ENCODE assay signal across 18 mouse cellular contexts in the genomic region with DNA sequence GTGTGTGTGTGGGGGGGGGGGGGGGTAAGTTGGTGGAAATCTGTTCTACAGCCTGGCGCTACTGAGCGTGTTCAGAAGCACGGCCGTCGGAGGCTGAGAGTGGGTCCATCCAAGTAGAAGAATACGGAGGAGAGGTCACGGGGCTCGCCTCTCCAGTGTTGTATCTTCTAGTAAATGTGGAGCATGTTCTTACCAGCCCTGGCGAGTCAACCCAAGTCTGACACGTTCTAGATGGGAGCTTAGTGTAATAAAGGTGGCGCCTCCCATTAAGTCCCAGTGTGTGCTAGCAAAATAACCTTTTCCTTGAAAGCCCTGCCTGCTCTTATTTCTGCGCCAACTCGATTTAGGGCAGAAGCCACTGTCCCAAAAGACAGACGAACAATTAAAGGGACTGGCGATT. TPM values are rescaled to one million over a fixed set of nuclear protein-coding genes. Genes with fewer than 3 reads are reported as not detected.
DNase-seq lines count a peak whose midpoint lies in the region; ATAC-seq lines count a peak whose summit lies in the region.
"Had no signal": no experiment of that assay in that cellular context is flagged by ENCODE, and none has a peak within 500 bp of the region (broad histone marks: within the 10 kb centered on the region; RNA-seq: fewer than 3 reads in every experiment).

No protein-coding gene starts in this region.

- no peaks in the 10 kb centered on the region for H3K36me3 ChIP-seq in forebrain, embryonic 14.5 days (ENCODE audit: control insufficient read depth, insufficient read depth, low read length)
- H3K36me3 ChIP-seq: heart, embryonic 13.5 days; hindbrain, embryonic 15.5 days had no signal

- DNase-seq in adrenal gland, postnatal 10 days: peak; percentile 46
- no peak for DNase-seq in adrenal gland, postnatal 25 days
- peak; percentile 33 for DNase-seq in urinary bladder, adult 2 months (ENCODE audit: low spot score)
- DNase-seq in urinary bladder, postnatal 4 days (ENCODE audit: low spot score in 2 of 2): no peak
- DNase-seq in urinary bladder, postnatal 25 days (ENCODE audit: low spot score): peak; percentile 24
- DNase-seq in forebrain, embryonic 14.5 days (ENCODE audit: low spot score): no peak
- DNase-seq: cerebellum, adult 9-10 months; gastrocnemius, postnatal 14 days; heart, postnatal 36 days had no signal

- no peak for ATAC-seq in forebrain, embryonic 14.5 days
- ATAC-seq: activated CD4-positive, CD25-positive, alpha-beta regulatory T cell, adult 4 months; forebrain, embryonic 16.5 days; intestine, embryonic 16.5 days; Patski had no signal

- no peaks in the 10 kb centered on the region for H3K9me3 ChIP-seq in forebrain, embryonic 14.5 days (replicated peaks; ENCODE audit: control insufficient read depth, low read length)
- H3K9me3 ChIP-seq: embryonic facial prominence, embryonic 15.5 days; heart, embryonic 13.5 days; hindbrain, embryonic 15.5 days had no signal

- whole genome bisulfite sequencing in forebrain, embryonic 14.5 days: 92% methylated on average over 15 of the region's 15 CpGs

- no peak overlapping the region for H3K4me3 ChIP-seq in forebrain, embryonic 14.5 days (ENCODE audit: low read depth, low read length)
- H3K4me3 ChIP-seq: embryonic facial prominence, embryonic 15.5 days; erythroblast, embryonic 14.5 days; heart, embryonic 13.5 days; hindbrain, embryonic 15.5 days had no signal

- no peaks in the 10 kb centered on the region for H3K4me1 ChIP-seq in forebrain, embryonic 14.5 days (ENCODE audit: control insufficient read depth, insufficient read depth, low read length)
- H3K4me1 ChIP-seq: embryonic facial prominence, embryonic 15.5 days; hindbrain, embryonic 15.5 days had no signal

- H3K27ac ChIP-seq in forebrain, embryonic 14.5 days (ENCODE audit: low read depth, low read length): no peak overlapping the region
- H3K27ac ChIP-seq: embryonic facial prominence, embryonic 15.5 days; heart, embryonic 13.5 days; hindbrain, embryonic 15.5 days had no signal

- H3K4me2 ChIP-seq in forebrain, embryonic 14.5 days (ENCODE audit: low read length): no peak overlapping the region
- H3K4me2 ChIP-seq: embryonic facial prominence, embryonic 15.5 days; heart, embryonic 13.5 days; hindbrain, embryonic 15.5 days had no signal

- no peaks in the 10 kb centered on the region for H3K27me3 ChIP-seq in forebrain, embryonic 14.5 days (replicated peaks; ENCODE audit: control insufficient read depth, insufficient read depth, low read length)
- H3K27me3 ChIP-seq: CH12.LX; embryonic facial prominence, embryonic 15.5 days; heart, embryonic 13.5 days; hindbrain, embryonic 15.5 days; Patski had no signal

- H3K9ac ChIP-seq in forebrain, embryonic 14.5 days (ENCODE audit: low read length): no peak overlapping the region
- H3K9ac ChIP-seq: embryonic facial prominence, embryonic 15.5 days; heart, embryonic 13.5 days; hindbrain, embryonic 15.5 days had no signal

RNA-seq across cellular contexts. Expression of gene Svep1, which starts 29.4 kb away (rescaled TPM):
- total RNA-seq in adrenal gland, postnatal 10 days (2021): 10 to 100 TPM; 15.6 to 28.3 TPM
- 9.4 and 9.8 TPM in 2 replicates for total RNA-seq in adrenal gland, postnatal 25 days (2021)
- 27.4 and 31.3 TPM in 2 replicates for polyA plus RNA-seq in urinary bladder, adult 2 months (2012; rRNA removed)
- polyA plus RNA-seq in forebrain, embryonic 14.5 days (2014; fragmentation: Nextera tagmentation; extraction: Ambion mirVana): 0.29 and 0.51 TPM in 2 replicates
- total RNA-seq: CH12.LX had no signal
- polyA plus RNA-seq: activated CD4-positive, CD25-positive, alpha-beta regulatory T cell, adult 4 months had no signal

Comparison
In these comparisons a context has a peak if more than half of its experiments do, and no peak if none do; other contexts are left out.
1. DNase-seq: peak in adrenal gland, postnatal 10 days (single experiment), urinary bladder, adult 2 months (single experiment) and urinary bladder, postnatal 25 days (single experiment); none in adrenal gland, postnatal 25 days (single experiment), urinary bladder, postnatal 4 days (0 of 2) and forebrain, embryonic 14.5 days (single experiment).